Mouse (Mus musculus): ENCODE data around the gene Paqr7. TPM values are rescaled to one million over a fixed set of nuclear protein-coding genes. Genes with fewer than 3 reads are reported as not detected.

Paqr7 gene
- polyA plus RNA-seq, 1 experiment from 2014 or later: 6.5 TPM

DNA sequence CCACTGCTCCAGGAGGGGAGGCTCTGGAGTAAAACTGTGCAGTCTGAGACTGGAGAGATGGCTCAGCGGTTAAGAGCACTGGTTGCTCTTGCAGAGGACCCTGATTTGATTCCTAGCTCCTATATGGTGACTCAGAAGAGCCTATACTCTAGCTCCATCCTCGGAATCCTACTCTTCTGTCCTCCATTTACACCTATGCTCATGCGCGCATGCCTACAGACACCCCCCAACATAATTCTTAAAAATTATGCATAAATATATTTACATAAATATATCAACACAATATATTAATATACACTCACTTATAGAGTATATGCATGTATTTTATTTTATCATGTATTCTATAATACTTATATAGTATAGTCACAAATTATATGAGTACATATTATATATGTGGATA, 13.9 kb downstream of the Paqr7 start:
- peak overlapping the region; percentile 89 for H3K4me2 ChIP-seq
- no peaks in the 10 kb centered on the region for H3K9me3 ChIP-seq (replicated peaks)
- ATAC-seq: no peak
- H3K4me3 ChIP-seq: peak overlapping the region; percentile 79
- H3K27me3 ChIP-seq (replicated peaks): no peaks in the 10 kb centered on the region
- H3K9ac ChIP-seq: peak overlapping the region; percentile 12; the same call in 1 of the 2 replicates
- peaks cover 85% of the 10 kb centered on the region for H3K4me1 ChIP-seq
- 76% methylated on average over 4 of the region's 4 CpGs for whole genome bisulfite sequencing (ENCODE audit: insufficient replicate concordance)
- peak overlapping the region; percentile 43; the same call in 1 of the 2 replicates for H3K27ac ChIP-seq
- H3K36me3 ChIP-seq: peaks cover 20% of the 10 kb centered on the region

DNA sequence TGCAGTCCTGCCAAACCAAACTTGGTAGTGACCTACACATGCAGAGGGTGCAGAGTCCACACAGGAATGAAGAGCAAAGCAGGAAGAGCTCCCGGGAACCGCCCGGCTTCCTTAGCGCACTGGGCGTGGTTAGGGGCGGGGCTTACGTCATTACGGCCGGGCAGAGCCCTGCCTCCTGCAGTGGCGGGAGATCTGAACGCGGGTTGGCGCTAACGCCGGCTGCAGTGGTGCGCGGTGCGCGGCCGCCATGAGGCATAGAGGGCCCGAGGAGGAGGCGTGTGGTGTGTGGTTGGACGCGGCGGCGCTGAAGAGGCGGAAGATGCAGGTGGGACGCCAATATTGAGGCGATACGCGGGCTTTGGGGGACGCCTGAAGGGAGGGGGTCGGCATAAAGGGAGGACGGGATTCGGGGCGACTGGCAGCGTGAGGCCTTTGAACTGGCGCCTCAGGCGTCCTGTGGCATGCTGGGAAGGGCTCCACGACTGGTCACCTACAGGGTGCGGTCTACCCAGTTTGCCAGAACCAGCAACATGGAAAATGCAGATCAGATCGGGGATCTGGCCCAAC, 14.4 kb downstream of the Paqr7 start, which contains the start of gene Aunip:
Aunip (plus strand) TSS at position 155 of the 567 bp plus-strand sequence.
- peak; percentile 85 for ATAC-seq
- H3K4me3 ChIP-seq: peak within 1 kb of the TSS; percentile 79
- H3K36me3 ChIP-seq: peaks cover 26% of the 10 kb centered on the region
- H3K27ac ChIP-seq: peak within 1 kb of the TSS; percentile 91
- WGBS (ENCODE audit: insufficient replicate concordance): under 1% methylated on average over 42 of the region's 42 CpGs
- peaks cover 86% of the 10 kb centered on the region for H3K4me1 ChIP-seq
- no peaks in the 10 kb centered on the region for H3K9me3 ChIP-seq (replicated peaks)
- H3K27me3 ChIP-seq (replicated peaks): no peaks in the 10 kb centered on the region
- peak within 1 kb of the TSS; percentile 89 for H3K4me2 ChIP-seq
- H3K9ac ChIP-seq: peak within 1 kb of the TSS; percentile 88

DNA sequence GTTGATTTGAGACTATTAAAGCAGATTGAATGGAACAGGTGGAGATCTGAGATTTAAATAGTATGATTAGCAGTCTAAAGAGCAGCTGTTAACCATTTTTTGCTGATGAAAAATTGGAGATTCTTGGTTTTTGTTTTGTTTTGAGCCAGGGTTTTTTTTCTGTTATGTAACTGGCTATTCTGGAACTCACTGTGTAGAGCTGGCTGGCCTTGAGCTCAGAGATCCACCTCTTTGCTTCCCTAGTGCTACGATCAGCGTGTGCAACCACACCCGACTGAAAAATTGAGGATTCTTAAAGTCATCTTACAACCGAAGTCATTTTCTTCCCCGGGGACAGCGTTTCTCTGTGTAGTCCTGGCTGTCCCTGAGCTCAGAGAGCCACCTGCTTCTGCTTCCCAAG, 15.2 kb downstream of the Paqr7 start:
- H3K27me3 ChIP-seq (replicated peaks): no peaks in the 10 kb centered on the region
- ATAC-seq: no peak
- peak overlapping the region; percentile 91 for H3K27ac ChIP-seq
- peak overlapping the region; percentile 89 for H3K4me2 ChIP-seq
- H3K9me3 ChIP-seq (replicated peaks): no peaks in the 10 kb centered on the region
- peaks cover 28% of the 10 kb centered on the region for H3K36me3 ChIP-seq
- H3K4me1 ChIP-seq: peaks cover 86% of the 10 kb centered on the region
- H3K4me3 ChIP-seq: peak overlapping the region; percentile 79
- 18% methylated on average over 6 of the region's 6 CpGs for WGBS (ENCODE audit: insufficient replicate concordance)
- peak overlapping the region; percentile 88 for H3K9ac ChIP-seq

DNA sequence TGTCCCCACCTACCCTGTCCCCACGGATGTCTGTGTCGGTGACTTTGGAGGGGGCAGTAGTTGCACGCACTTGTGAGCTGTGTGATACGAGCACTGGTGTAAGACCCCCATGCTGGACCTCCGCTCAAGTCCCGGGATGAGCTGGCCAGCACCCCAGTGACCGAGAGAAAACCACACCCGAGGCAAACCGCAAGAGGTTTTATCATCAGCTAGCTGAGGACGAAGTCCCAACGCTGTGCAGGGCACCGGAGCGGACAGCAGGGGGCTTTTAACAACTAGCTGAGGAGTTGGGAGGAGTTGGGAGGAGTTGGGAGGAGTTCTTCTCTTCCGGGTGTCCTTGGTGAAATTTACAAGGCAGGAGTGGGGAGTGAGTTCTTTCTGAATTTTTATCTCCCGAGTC, 16.3 kb downstream of the Paqr7 start:
- peaks cover 31% of the 10 kb centered on the region for H3K36me3 ChIP-seq
- H3K27ac ChIP-seq: peak overlapping the region; percentile 91
- H3K4me1 ChIP-seq: peaks cover 86% of the 10 kb centered on the region
- WGBS (ENCODE audit: insufficient replicate concordance): 7% methylated on average over 15 of the region's 15 CpGs
- H3K9me3 ChIP-seq (replicated peaks): no peaks in the 10 kb centered on the region
- H3K27me3 ChIP-seq (replicated peaks): no peaks in the 10 kb centered on the region
- peak overlapping the region; percentile 79 for H3K4me3 ChIP-seq
- peak; percentile 64 for ATAC-seq
- H3K4me2 ChIP-seq: peak overlapping the region; percentile 89
- H3K9ac ChIP-seq: peak overlapping the region; percentile 88

DNA sequence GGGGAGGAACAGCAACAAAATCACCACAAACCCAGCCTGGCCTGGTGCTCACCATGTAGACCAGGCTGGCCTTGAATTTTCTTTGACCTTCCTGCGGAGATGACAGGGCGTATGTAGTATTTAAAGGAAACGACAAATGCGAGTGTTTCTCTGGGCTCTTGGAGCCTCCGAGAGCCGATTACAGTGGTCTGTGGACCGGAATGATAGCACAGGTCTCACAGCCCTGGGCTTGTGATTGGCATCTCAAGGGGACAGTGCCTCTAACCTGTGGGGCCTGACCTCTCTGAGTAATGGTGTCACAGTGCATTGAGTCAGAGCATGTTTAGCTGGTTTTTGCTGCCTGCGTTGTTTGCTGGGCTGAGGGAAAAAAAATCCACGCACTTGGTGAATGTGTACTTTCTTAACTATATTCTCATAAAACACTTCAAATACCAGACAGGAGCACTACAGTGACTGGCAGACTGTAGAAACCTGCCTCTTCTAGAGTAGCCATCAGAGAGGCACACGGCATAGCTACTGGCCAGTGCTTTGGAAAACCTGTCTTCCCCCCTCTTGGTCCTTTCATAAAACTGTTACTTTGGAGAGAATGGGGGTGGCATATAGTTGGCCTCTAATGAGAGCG, 17.9 kb downstream of the Paqr7 start:
- H3K27me3 ChIP-seq (replicated peaks): no peaks in the 10 kb centered on the region
- H3K4me3 ChIP-seq: peak overlapping the region; percentile 79
- H3K4me1 ChIP-seq: peaks cover 79% of the 10 kb centered on the region
- ATAC-seq: peak; percentile 57
- WGBS (ENCODE audit: insufficient replicate concordance): 56% methylated on average over 11 of the region's 11 CpGs
- H3K27ac ChIP-seq: peak overlapping the region; percentile 91
- H3K9me3 ChIP-seq (replicated peaks): no peaks in the 10 kb centered on the region
- peaks cover 44% of the 10 kb centered on the region for H3K36me3 ChIP-seq
- peak overlapping the region; percentile 89 for H3K4me2 ChIP-seq
- peak overlapping the region; percentile 88 for H3K9ac ChIP-seq

DNA sequence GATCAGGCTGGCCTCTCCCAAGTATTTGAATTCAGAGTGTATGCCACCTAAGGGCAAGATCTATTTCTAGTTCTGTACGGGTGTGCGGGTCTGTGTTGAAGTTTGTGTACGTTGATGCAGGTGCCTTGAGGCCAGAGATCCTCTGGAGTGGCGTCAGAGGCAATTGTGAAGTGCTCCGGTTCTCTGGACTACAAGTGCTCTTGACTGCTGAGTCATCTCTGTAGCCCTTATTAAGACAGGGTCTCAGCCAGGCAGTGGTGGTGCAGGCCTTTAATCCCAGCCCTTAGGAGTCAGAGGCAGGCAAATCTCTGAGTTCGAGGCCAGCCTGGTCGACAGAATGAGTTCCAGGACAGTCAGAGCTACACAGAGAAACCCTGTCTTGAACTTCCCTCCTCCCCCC, 19.1 kb downstream of the Paqr7 start:
- WGBS (ENCODE audit: insufficient replicate concordance): 53% methylated on average over 7 of the region's 7 CpGs
- peak overlapping the region; percentile 69 for H3K27ac ChIP-seq
- peaks cover 69% of the 10 kb centered on the region for H3K4me1 ChIP-seq
- no peaks in the 10 kb centered on the region for H3K27me3 ChIP-seq (replicated peaks)
- peak overlapping the region; percentile 58 for H3K9ac ChIP-seq
- no peaks in the 10 kb centered on the region for H3K9me3 ChIP-seq (replicated peaks)
- peak overlapping the region; percentile 89 for H3K4me2 ChIP-seq
- ATAC-seq: no peak
- H3K4me3 ChIP-seq: peak overlapping the region; percentile 3; the same call in 1 of the 2 replicates
- peaks cover 56% of the 10 kb centered on the region for H3K36me3 ChIP-seq

DNA sequence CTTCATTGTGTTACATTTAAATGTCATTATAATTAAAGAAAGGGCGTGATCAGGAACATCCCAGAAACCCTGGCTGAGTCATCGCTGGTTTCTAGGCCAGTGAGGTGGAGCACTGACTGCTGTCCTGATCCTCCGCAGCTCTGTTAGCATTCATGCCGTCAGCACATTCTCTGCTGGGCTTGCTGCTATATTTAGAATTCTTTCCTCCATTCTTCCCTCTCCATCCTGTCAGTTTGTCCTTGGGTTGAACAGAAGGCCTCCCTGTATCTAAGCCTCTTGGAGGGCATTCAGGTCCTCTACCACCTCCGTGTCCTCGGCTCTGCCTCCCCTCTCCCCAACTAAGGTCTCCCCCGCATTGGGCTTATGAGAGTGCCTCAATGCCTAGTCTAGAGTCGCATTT, 20.5 kb downstream of the Paqr7 start:
- no peak overlapping the region for H3K4me3 ChIP-seq
- H3K36me3 ChIP-seq: peaks cover 70% of the 10 kb centered on the region
- no peak for ATAC-seq
- peak overlapping the region; percentile 73 for H3K27ac ChIP-seq
- WGBS (ENCODE audit: insufficient replicate concordance): 62% methylated on average over 8 of the region's 8 CpGs
- no peaks in the 10 kb centered on the region for H3K9me3 ChIP-seq (replicated peaks)
- peaks cover 64% of the 10 kb centered on the region for H3K4me1 ChIP-seq
- no peaks in the 10 kb centered on the region for H3K27me3 ChIP-seq (replicated peaks)
- 0 out of 2 replicates have a peak overlapping the region, but pooled peaks have one; percentile 27 for H3K9ac ChIP-seq
- H3K4me2 ChIP-seq: peak overlapping the region; percentile 33

DNA sequence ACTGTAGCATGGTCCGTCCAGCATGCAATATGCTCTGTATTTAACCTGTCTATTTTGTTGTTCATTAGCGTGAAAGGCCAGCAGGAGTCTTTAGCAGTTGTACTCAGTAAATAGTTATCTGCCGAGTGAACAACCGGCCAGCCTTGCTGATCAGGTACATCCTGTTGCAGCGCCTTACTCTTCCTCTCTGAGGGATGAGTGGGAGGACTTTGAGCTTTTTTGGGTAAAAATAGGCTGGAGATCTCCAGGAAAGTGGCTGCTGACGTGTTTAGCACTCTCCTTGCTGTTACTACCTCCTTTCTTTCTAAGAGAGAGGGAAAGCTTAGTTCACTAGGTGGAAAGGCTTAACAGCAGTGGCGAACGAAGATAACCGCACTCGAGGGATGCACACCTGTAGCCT, 21.2 kb downstream of the Paqr7 start:
- H3K27ac ChIP-seq: peak overlapping the region; percentile 73
- 69% methylated on average over 10 of the region's 10 CpGs for WGBS (ENCODE audit: insufficient replicate concordance)
- no peak overlapping the region for H3K4me3 ChIP-seq
- ATAC-seq: no peak
- peaks cover 57% of the 10 kb centered on the region for H3K4me1 ChIP-seq
- H3K9ac ChIP-seq: 0 out of 2 replicates have a peak overlapping the region, but pooled peaks have one; percentile 27
- peak overlapping the region; percentile 33; the same call in 1 of the 2 replicates for H3K4me2 ChIP-seq
- H3K9me3 ChIP-seq (replicated peaks): no peaks in the 10 kb centered on the region
- no peaks in the 10 kb centered on the region for H3K27me3 ChIP-seq (replicated peaks)
- peaks cover 77% of the 10 kb centered on the region for H3K36me3 ChIP-seq

DNA sequence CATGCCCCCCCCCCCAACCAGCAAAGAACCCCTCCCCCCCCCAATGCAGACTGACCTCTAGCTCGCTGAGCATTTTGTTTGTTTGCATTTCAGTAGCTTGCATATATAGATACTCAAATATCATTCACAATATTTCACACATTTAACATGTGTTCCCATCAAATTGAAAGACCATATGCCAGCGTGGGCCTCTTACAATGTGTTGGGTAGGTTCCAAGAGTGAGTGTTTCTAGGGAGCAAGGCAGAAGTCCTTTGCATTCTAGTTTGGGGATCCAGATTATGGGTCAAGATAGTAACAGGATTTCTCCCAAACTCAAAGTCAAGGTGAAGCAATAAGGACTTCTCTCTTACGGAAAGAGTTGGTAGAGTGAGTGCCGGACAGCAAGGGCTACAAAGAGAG, 22.0 kb downstream of the Paqr7 start:
- Histone ChIP-seq H3K9ac (no peak overlapping the region), H3K27ac (no peak overlapping the region), H3K4me3 (no peak overlapping the region), H3K4me2 (no peak overlapping the region), H3K27me3 (replicated peaks) (no peaks in the 10 kb centered on the region), H3K36me3 (peaks cover 85% of the 10 kb centered on the region), H3K4me1 (peaks cover 57% of the 10 kb centered on the region), H3K9me3 (replicated peaks) (no peaks in the 10 kb centered on the region)
- 90% methylated on average over 4 of the region's 4 CpGs for WGBS (ENCODE audit: insufficient replicate concordance)
- ATAC-seq: no peak

DNA sequence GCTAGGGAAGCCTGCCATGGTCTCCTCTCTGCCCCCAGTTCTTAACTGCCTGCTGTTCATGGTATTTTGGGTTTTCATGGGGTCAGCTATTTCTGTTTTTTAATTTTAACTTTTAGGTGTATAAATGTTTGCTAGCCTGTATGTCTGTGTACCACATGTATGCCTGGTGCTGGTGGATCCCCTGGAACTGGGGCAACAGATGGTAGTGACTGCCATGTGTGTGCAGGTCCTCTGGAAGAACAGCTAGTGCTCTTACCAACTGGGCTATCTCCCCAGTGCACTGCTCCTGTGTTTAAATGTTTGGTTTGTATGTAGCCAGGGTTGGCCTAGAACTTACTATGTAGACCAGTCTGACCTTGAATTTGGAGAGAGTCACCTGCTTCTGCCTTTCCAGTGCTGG, 22.8 kb downstream of the Paqr7 start:
- peaks cover 86% of the 10 kb centered on the region for H3K36me3 ChIP-seq
- ATAC-seq: no peak
- H3K4me3 ChIP-seq: no peak overlapping the region

DNA sequence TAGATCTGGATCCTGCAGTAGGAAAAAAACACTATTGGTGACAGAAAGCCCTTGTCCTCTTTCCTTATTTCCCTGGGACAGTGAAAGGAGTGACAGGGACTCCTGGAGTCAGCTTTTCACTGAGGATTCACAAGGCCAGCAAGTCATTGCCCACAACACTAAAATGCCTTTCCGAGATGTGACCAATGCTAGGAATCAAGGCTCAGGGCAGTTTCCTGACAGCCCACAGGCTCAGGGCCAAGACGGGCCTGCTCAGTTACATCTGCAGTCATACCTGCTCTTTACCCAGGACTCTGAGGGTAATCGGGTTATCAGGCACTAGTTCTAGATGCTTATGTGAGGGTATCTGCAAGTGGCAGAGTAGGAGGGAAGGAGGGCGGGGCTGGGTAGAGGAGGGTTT, 26.9 kb downstream of the Paqr7 start:
- no peak for ATAC-seq
- peaks cover 31% of the 10 kb centered on the region for H3K4me1 ChIP-seq
- H3K27ac ChIP-seq: no peak overlapping the region
- H3K4me3 ChIP-seq: no peak overlapping the region
- no peak overlapping the region for H3K4me2 ChIP-seq
- H3K27me3 ChIP-seq (replicated peaks): no peaks in the 10 kb centered on the region
- no peak overlapping the region for H3K9ac ChIP-seq
- no peaks in the 10 kb centered on the region for H3K9me3 ChIP-seq (replicated peaks)
- peaks cover 96% of the 10 kb centered on the region for H3K36me3 ChIP-seq
- WGBS (ENCODE audit: insufficient replicate concordance): 73% methylated on average over 4 of the region's 4 CpGs

More for the DNA sequence above, 22.8 kb downstream of the Paqr7 start:
- Histone ChIP-seq H3K4me1 (peaks cover 55% of the 10 kb centered on the region), H3K4me2 (no peak overlapping the region), H3K27ac (0 out of 2 replicates have a peak overlapping the region, but pooled peaks have one; percentile 6), H3K27me3 (replicated peaks) (no peaks in the 10 kb centered on the region), H3K9me3 (replicated peaks) (no peaks in the 10 kb centered on the region), H3K9ac (no peak overlapping the region)

DNA sequence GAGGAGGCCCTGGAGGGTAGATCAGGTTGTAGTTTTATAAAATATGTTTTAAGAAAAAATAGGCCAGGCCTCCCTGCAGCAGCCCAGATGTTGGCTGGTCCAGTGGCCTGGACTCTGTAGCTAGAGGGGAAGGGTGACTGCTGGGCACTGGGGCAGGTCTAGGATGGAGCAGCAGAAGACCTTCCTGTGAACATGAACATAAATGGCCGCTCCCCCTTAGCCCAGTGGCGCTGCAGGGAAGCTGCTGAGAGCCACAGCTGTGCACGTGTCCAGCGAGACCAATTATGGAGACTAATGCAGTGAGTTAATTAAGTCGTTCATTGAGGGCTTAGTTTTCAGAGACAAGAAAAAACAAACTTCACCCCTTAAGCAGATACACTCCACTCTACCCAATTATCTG, 29.3 kb downstream of the Paqr7 start:
- Histone ChIP-seq H3K9me3 (replicated peaks) (no peaks in the 10 kb centered on the region), H3K36me3 (peaks cover 100% of the 10 kb centered on the region), H3K4me1 (peaks cover 29% of the 10 kb centered on the region), H3K4me2 (no peak overlapping the region), H3K27me3 (replicated peaks) (no peaks in the 10 kb centered on the region), H3K27ac (peak overlapping the region; percentile 60), H3K9ac (no peak overlapping the region), H3K4me3 (no peak overlapping the region)
- no peak for ATAC-seq
- WGBS (ENCODE audit: insufficient replicate concordance): 67% methylated on average over 5 of the region's 5 CpGs
